ENCODE assay signal across 8 mouse cellular contexts in genomic region chr1:51445854-51446460, GRCm38 (mm10). TPM values are rescaled to one million over a fixed set of nuclear protein-coding genes. Genes with fewer than 3 reads are reported as not detected.
DNase-seq lines count a peak whose midpoint lies in the region; ATAC-seq and TF ChIP-seq lines count a peak whose summit lies in the region.

No protein-coding gene starts in this region.

- H3K4me2 ChIP-seq in lung, embryonic 14.5 days: no peak overlapping the region
- no peak overlapping the region for H3K4me2 ChIP-seq in hindbrain, embryonic 11.5 days (replicated peaks; ENCODE audit: low read depth, low read length)

- no peak overlapping the region for H3K27ac ChIP-seq in lung, embryonic 14.5 days (ENCODE audit: low read depth)
- H3K27ac ChIP-seq in hindbrain, embryonic 11.5 days (ENCODE audit: low read depth, low read length): no peak overlapping the region

- H3K4me3 ChIP-seq in lung, embryonic 14.5 days (ENCODE audit: low read depth, low read length): no peak overlapping the region
- H3K4me3 ChIP-seq in lung, adult 2 months (replicated peaks; ENCODE audit: extremely low read depth, low read depth, low read length): no peak overlapping the region
- no peak overlapping the region for H3K4me3 ChIP-seq in hindbrain, embryonic 11.5 days (ENCODE audit: low read depth, low read length)

- no peaks in the 10 kb centered on the region for H3K27me3 ChIP-seq in lung, embryonic 14.5 days (ENCODE audit: insufficient read depth, low read length)
- H3K27me3 ChIP-seq in hindbrain, embryonic 11.5 days (ENCODE audit: control insufficient read depth, insufficient read depth, low read length): no peaks in the 10 kb centered on the region

- H3K36me3 ChIP-seq in lung, embryonic 14.5 days (ENCODE audit: insufficient read depth): no peaks in the 10 kb centered on the region
- H3K36me3 ChIP-seq in hindbrain, embryonic 11.5 days (ENCODE audit: control insufficient read depth, insufficient read depth, low read length): no peaks in the 10 kb centered on the region

- WGBS in lung, embryonic 14.5 days: 37% methylated on average over 9 of the region's 9 CpGs
- 56% methylated on average over 9 of the region's 9 CpGs for WGBS in lung, adult 2 months
- 30% methylated on average over 9 of the region's 9 CpGs for WGBS in hindbrain, embryonic 11.5 days

- no peak overlapping the region for H3K9ac ChIP-seq in lung, embryonic 14.5 days
- H3K9ac ChIP-seq in hindbrain, embryonic 11.5 days (ENCODE audit: low read depth, low read length): no peak overlapping the region

- no peaks in the 10 kb centered on the region for H3K4me1 ChIP-seq in lung, embryonic 14.5 days (ENCODE audit: insufficient read depth)
- no peaks in the 10 kb centered on the region for H3K4me1 ChIP-seq in lung, adult 2 months (ENCODE audit: control insufficient read depth, insufficient read depth, low read length)
- H3K4me1 ChIP-seq in hindbrain, embryonic 11.5 days (replicated peaks; ENCODE audit: control insufficient read depth, insufficient read depth, low read length): no peaks in the 10 kb centered on the region

- DNase-seq in lung, embryonic 14.5 days: peak; percentile 65
- DNase-seq in lung, adult 2 months: no peak
- DNase-seq in hindbrain, embryonic 11.5 days (ENCODE audit: low spot score): peak; percentile 52
- DNase-seq in layer of hippocampus, postnatal 10 days (ENCODE audit: low spot score in 2 of 2): peak; percentile 28 to 38
- DNase-seq in right cerebral cortex, postnatal 4 days: peak; percentile 41
- DNase-seq in spleen, postnatal 10 days (ENCODE audit: low spot score in 2 of 2): no peak
- DNase-seq in heart, adult 18-20 months: no peak

- no peak for TF ChIP-seq POLR2A in lung, adult 2 months (IDR thresholded peaks at IDR 0.05; ENCODE audit: borderline replicate concordance, extremely low read depth, low read depth, low read length)

- 0 out of 2 replicates have a peak, but pooled peaks have one; percentile 17 for TF ChIP-seq CTCF in lung, embryonic 14.5 days (IDR thresholded peaks at IDR 0.05; ENCODE audit: low read depth)
- no peak for TF ChIP-seq CTCF in lung, adult 2 months (IDR thresholded peaks at IDR 0.05; ENCODE audit: insufficient read depth, low read length)

- ATAC-seq in lung, embryonic 14.5 days (ENCODE audit: insufficient read depth): peak; percentile 31; the same call in 1 of the 2 replicates
- peak; percentile 57; the same call in 1 of the 2 replicates for ATAC-seq in hindbrain, embryonic 11.5 days (ENCODE audit: low FRiP score)
- no peak for ATAC-seq in erythroid progenitor cell, adult 5-6 weeks (replicated peaks; ENCODE audit: low FRiP score, poor library complexity, severe bottlenecking)

- no peaks in the 10 kb centered on the region for H3K9me3 ChIP-seq in lung, embryonic 14.5 days (ENCODE audit: low read depth, low read length)
- no peaks in the 10 kb centered on the region for H3K9me3 ChIP-seq in hindbrain, embryonic 11.5 days (ENCODE audit: control insufficient read depth, low read length)

RNA-seq across cellular contexts. Expression of gene Nabp1, which starts 32.3 kb away (rescaled TPM):
- 5.6 and 8.3 TPM in 2 replicates for polyA plus RNA-seq in lung, embryonic 14.5 days (2014; fragmentation: Nextera tagmentation; extraction: Ambion mirVana)
- polyA plus RNA-seq in lung, adult 2 months (2012; rRNA removed): 12.5 and 15.9 TPM in 2 replicates
- 9.0 and 10.9 TPM in 2 replicates for polyA plus RNA-seq in hindbrain, embryonic 11.5 days (2014; fragmentation: Nextera tagmentation; extraction: Ambion mirVana)
- total RNA-seq in layer of hippocampus, postnatal 10 days (2021): 10 to 100 TPM; 16.9 to 21.4 TPM
- total RNA-seq in erythroid progenitor cell, adult 5-6 weeks (2015; ENCODE audit: low replicate concordance): 6.1 and 16.3 TPM in 2 replicates
- total RNA-seq in erythroid progenitor cell, adult 5-6 weeks (2017; ENCODE audit: low replicate concordance): 14.8 and 16.7 TPM in 2 replicates
- total RNA-seq in heart, adult 18-20 months (2021): 10 to 100 TPM; 44.2 to 48.5 TPM

Comparison
In these comparisons a context has a peak if more than half of its experiments do, and no peak if none do; other contexts are left out.
1. DNase-seq: peak in lung, embryonic 14.5 days (single experiment), hindbrain, embryonic 11.5 days (single experiment), layer of hippocampus, postnatal 10 days (2 of 2) and right cerebral cortex, postnatal 4 days (single experiment); none in lung, adult 2 months (single experiment), spleen, postnatal 10 days (0 of 2) and heart, adult 18-20 months (0 of 2).